Mouse (Mus musculus): Measurements from ENCODE around the gene Tomm7. TPM values are rescaled to one million over a fixed set of nuclear protein-coding genes. Genes with fewer than 3 reads are reported as not detected.
"Not testable (repeated sequence)": the region's sequence is repeated elsewhere in the genome, so short reads cannot be mapped to it uniquely, and the experiment has no call there.

Tomm7 gene
- polyA plus RNA-seq, 1 experiment from 2014 or later, result 147 TPM

DNA sequence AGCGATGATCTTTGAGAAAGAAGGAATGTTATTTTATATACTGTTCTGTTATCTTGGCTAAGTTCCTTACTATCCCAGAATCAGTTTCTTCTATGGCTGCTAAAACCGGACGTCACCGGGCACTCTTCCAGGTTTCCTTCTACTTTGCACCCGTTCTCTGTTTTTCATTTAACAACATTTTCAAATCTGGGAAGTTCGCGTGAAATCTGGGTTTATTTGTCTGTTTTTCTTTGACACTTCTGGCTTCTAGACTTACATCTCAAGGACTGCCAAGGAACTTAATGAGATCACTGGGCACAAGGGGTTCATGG is 525 bp upstream of the Tomm7 start:
- Histone ChIP-seq H3K27ac (replicated peaks) (peak overlapping the region; percentile 85), H3K4me1 (peaks cover 17% of the 10 kb centered on the region), H3K9me3 (no peaks in the 10 kb centered on the region), H3K36me3 (replicated peaks) (peaks cover 24% of the 10 kb centered on the region), H3K4me3 (peak overlapping the region; percentile 81), H3K27me3 (replicated peaks; ENCODE audit: low read depth, poor library complexity, severe bottlenecking) (no peaks in the 10 kb centered on the region)
- DNase-seq (ENCODE audit: low spot score), result no peak
- WGBS, result 47% methylated on average over 7 of the region's 7 CpGs

DNA sequence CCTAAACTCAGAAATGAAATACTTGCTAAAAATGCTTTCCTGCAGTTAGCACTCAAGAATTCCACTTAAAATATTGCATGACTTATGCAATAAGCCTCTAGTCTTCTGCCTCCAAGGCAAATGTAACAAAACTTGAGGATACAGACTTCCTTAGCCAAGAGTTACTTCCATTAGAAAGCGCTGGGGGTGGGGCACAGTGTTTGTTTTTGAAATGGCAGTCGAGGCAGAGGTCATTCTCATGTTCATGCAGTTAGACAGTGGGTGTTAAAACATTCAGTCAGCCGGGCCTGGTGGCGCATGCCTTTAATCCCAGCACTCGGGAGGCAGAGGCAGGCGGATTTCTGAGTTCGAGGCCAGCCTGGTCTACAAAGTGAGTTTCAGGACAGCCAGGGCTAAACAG is 5.8 kb downstream of the Tomm7 start:
- DNase-seq (ENCODE audit: low spot score), result no peak
- no peaks in the 10 kb centered on the region for H3K27me3 ChIP-seq (replicated peaks; ENCODE audit: low read depth, poor library complexity, severe bottlenecking)
- peaks cover 44% of the 10 kb centered on the region for H3K36me3 ChIP-seq (replicated peaks)
- no peaks in the 10 kb centered on the region for H3K9me3 ChIP-seq
- no peak overlapping the region for H3K4me3 ChIP-seq
- 90% methylated on average over 7 of the region's 7 CpGs for WGBS
- no peak overlapping the region for H3K27ac ChIP-seq (replicated peaks)
- peaks cover 11% of the 10 kb centered on the region for H3K4me1 ChIP-seq

GRCm38 (mm10) chr5:23835691-23836090 is 8.3 kb downstream of the Tomm7 start:
- 78% methylated on average over 1 of the region's 1 CpGs for WGBS

DNA sequence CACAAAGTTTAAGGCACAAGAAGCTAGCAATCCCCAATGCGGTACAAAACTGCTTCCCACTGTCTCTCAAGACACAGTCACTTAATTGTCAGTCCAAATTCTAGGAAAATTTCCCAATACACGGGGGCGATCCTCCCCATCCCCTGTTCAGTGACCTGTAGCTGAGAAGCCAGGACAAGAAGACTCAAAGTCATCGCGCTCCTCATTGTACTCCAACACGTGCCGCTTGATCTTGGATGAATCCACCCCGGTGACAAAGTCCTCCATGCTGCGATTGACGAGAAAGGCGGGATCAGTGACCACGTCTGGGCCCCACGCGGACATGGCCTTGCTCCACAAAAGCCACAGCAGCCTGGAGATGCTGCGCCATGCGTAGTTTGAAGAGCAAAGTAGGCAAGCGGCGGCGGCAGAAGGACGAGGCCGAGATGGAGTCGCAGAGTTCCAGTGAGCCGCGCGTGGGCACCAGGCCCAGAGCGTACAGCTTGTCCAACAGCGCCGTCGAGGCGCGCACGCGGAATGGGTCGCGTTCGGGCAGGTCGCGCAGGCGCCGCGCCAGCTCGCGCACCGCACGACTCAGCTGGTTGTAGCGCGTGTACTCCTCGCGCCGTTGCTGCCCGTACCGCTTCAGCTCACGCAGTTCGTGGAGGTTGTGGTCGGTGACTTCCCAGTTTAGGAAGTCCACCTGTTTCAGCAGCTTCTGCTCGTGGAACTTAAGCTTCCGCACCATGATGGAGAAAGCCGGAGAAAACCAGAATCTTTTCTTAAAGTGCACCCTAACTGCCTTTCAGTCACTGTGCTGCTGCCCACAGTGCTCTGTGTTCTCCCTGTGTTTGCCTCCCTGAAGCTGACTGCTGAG is 12.8 kb downstream of the Tomm7 start:
- Histone ChIP-seq H3K4me1 (0 out of 2 replicates have a peak, but pooled peaks cover 4% of the 10 kb centered on the region), H3K4me3 (peak overlapping the region; percentile 32; the same call in 1 of the 2 replicates), H3K36me3 (replicated peaks) (no peaks in the 10 kb centered on the region), H3K27ac (replicated peaks) (no peak overlapping the region), H3K27me3 (replicated peaks; ENCODE audit: low read depth, poor library complexity, severe bottlenecking) (peaks cover 29% of the 10 kb centered on the region), H3K9me3 (no peaks in the 10 kb centered on the region)
- WGBS, result 43% methylated on average over 58 of the region's 58 CpGs
- peak; percentile 25 for DNase-seq (ENCODE audit: low spot score)

More at GRCm38 (mm10) chr5:23835691-23836090, 8.3 kb downstream of the Tomm7 start:
- Histone ChIP-seq H3K27me3 (replicated peaks; ENCODE audit: low read depth, poor library complexity, severe bottlenecking) (peaks cover 17% of the 10 kb centered on the region), H3K36me3 (replicated peaks) (peaks cover 33% of the 10 kb centered on the region)
- H3K27ac ChIP-seq (replicated peaks); H3K9me3 ChIP-seq; H3K4me1 ChIP-seq; H3K4me3 ChIP-seq; DNase-seq (ENCODE audit: low spot score): not testable (repeated sequence)

DNA sequence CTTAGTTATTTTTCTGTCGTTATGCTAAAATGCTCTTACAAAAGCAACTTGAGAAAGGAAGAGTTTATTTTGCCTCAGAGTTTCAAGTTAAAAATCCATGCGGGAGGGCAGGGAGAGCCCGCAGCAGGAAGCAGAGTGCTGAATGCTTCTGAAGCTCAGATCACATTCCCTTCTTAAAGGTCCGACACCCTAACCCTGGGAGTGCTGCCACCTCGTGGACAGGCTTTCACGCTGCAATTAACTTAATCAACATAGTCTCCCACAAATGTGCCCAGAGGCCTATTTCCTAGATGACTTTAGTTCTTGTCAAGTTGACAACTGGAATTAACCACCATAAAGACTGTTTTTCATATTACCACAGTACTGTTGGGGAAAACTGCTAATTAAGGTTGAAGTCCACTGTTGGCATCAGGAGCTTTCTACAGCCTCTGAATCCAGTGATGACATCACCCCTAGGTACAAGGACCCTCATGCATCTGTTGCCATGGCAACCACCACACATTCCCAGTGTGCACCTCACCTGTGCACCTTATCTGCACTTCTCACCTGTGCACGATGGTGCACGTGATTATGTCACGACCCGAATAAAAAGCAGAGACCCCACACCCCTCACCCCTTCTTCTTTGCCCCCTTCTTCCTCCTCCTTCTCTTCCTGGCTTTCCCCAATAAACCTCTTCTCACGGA is 17.5 kb downstream of the Tomm7 start:
- WGBS, result 39% methylated on average over 11 of the region's 11 CpGs
- H3K4me1 ChIP-seq, result 0 out of 2 replicates have a peak, but pooled peaks cover 4% of the 10 kb centered on the region
- peaks cover 20% of the 10 kb centered on the region for H3K27me3 ChIP-seq (replicated peaks; ENCODE audit: low read depth, poor library complexity, severe bottlenecking)
- H3K9me3 ChIP-seq, result no peaks in the 10 kb centered on the region
- peaks cover under 1% of the 10 kb centered on the region; the same call in 1 of the 2 replicates for H3K36me3 ChIP-seq (replicated peaks)
- H3K4me3 ChIP-seq, result no peak overlapping the region
- no peak overlapping the region for H3K27ac ChIP-seq (replicated peaks)
- DNase-seq (ENCODE audit: low spot score), result peak; percentile 76

DNA sequence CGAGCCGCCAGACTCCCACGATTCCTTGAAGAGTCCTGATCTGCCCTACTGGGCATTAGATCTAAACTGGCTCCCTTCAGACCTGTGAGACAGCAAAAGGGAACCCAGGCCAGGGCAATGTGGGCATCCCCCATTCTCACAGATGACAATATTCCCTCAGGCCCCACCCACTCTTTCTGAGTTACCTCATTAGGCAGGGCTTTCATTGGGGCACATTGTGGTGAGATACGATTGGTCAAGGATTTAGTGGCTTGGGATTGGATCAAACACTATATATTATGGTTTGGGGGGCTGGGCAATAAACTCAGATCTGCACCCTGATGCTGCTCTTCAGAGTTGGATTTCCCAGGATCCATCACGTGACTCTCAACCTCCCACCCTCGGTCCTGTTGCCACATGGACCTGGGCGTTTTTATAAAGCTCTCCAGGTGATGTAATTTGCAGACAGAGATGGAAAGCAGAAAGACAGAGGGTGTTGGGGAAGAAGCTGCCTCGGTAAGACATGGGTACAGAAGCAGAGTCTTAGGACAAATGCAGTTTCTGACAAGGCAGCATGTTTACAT is 19.7 kb downstream of the Tomm7 start:
- Histone ChIP-seq H3K4me1 (no peaks in the 10 kb centered on the region), H3K36me3 (replicated peaks) (peaks cover 16% of the 10 kb centered on the region), H3K4me3 (no peak overlapping the region), H3K9me3 (no peaks in the 10 kb centered on the region), H3K27me3 (replicated peaks; ENCODE audit: low read depth, poor library complexity, severe bottlenecking) (no peaks in the 10 kb centered on the region), H3K27ac (replicated peaks) (no peak overlapping the region)
- DNase-seq (ENCODE audit: low spot score), result no peak
- WGBS, result 79% methylated on average over 8 of the region's 8 CpGs

- H3K4me3 ChIP-seq, result no peak overlapping the region
- H3K27me3 ChIP-seq (replicated peaks; ENCODE audit: low read depth, poor library complexity, severe bottlenecking), result no peaks in the 10 kb centered on the region
- no peak for DNase-seq (ENCODE audit: low spot score)
- WGBS, result 78% methylated on average over 11 of the region's 11 CpGs
- H3K36me3 ChIP-seq (replicated peaks), result peaks cover 35% of the 10 kb centered on the region
- H3K27ac ChIP-seq (replicated peaks), result no peak overlapping the region
- H3K9me3 ChIP-seq, result no peaks in the 10 kb centered on the region
- no peaks in the 10 kb centered on the region for H3K4me1 ChIP-seq
Measured at GRCm38 (mm10) chr5:23822306-23822705, 21.7 kb downstream of the Tomm7 start.

GRCm38 (mm10) chr5:23816681-23817080 is 27.3 kb downstream of the Tomm7 start:
- Histone ChIP-seq H3K4me3 (no peak overlapping the region), H3K9me3 (peaks cover 14% of the 10 kb centered on the region), H3K27me3 (replicated peaks; ENCODE audit: low read depth, poor library complexity, severe bottlenecking) (no peaks in the 10 kb centered on the region), H3K36me3 (replicated peaks) (peaks cover 88% of the 10 kb centered on the region), H3K4me1 (no peaks in the 10 kb centered on the region), H3K27ac (replicated peaks) (no peak overlapping the region)
- DNase-seq (ENCODE audit: low spot score), result no peak
- WGBS, result 94% methylated on average over 15 of the region's 15 CpGs

DNA sequence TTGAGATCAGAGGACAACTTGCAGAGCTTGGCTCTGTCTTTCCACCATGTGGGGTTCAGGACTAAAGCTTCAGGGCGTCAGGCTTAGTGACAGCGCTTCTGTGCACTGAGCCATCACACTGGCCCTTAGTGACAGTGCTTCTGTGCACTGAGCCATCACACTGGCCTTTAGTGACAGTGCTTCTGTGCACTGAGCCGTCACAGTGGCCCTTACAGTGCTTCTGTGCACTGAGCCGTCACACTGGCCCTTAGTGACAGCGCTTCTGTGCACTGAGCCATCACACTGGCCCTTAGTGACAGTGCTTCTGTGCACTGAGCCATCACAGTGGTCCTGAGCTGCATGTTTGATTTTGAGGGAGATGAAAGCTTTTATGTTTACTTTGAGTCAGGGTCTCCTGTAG is 29.1 kb downstream of the Tomm7 start:
- Histone ChIP-seq H3K36me3 (replicated peaks) (peaks cover 97% of the 10 kb centered on the region), H3K4me3 (no peak overlapping the region), H3K9me3 (peaks cover 14% of the 10 kb centered on the region), H3K4me1 (no peaks in the 10 kb centered on the region), H3K27ac (replicated peaks) (no peak overlapping the region), H3K27me3 (replicated peaks; ENCODE audit: low read depth, poor library complexity, severe bottlenecking) (no peaks in the 10 kb centered on the region)
- WGBS, result 81% methylated on average over 5 of the region's 5 CpGs
- DNase-seq (ENCODE audit: low spot score), result no peak

GRCm38 (mm10) chr5:23792726-23793125 is 51.2 kb downstream of the Tomm7 start:
- DNase-seq (ENCODE audit: low spot score), result no peak
- no peaks in the 10 kb centered on the region for H3K27me3 ChIP-seq (replicated peaks; ENCODE audit: low read depth, poor library complexity, severe bottlenecking)
- peaks cover 8% of the 10 kb centered on the region for H3K4me1 ChIP-seq
- no peak overlapping the region for H3K27ac ChIP-seq (replicated peaks)
- H3K9me3 ChIP-seq, result no peaks in the 10 kb centered on the region
- H3K36me3 ChIP-seq (replicated peaks), result peaks cover 61% of the 10 kb centered on the region
- no peak overlapping the region for H3K4me3 ChIP-seq
- 92% methylated on average over 2 of the region's 2 CpGs for WGBS

DNA sequence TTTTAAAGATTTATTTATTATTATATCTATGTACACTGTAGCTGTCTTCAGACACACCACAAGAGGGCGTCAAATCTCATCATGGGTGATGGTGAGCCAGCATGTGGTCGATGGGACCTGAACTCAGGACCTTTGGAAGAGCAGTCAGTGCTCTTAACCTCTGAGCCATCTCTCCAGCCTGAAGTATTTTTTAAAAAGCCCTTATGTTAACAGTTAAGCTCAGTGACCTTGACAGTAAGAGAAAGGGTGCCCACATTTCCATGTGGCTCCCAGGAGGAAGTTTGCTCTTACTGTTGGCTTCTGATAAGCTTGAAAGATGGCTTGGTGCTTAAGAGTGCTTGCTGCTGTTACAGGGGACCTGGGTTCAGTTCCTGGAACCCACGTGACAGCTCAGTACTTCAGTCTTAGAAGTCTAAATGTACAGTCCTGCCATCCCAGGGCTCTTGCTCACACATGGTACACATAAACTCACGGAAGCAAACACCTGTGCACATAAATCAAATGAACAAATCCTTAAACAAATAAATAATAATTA is 54.8 kb downstream of the Tomm7 start:
- WGBS, result 85% methylated on average over 4 of the region's 4 CpGs
- Histone ChIP-seq H3K9me3 (no peaks in the 10 kb centered on the region), H3K36me3 (replicated peaks) (peaks cover 29% of the 10 kb centered on the region), H3K4me3 (peak overlapping the region; percentile 93; the same call in 1 of the 2 replicates), H3K27me3 (replicated peaks; ENCODE audit: low read depth, poor library complexity, severe bottlenecking) (no peaks in the 10 kb centered on the region), H3K4me1 (peaks cover 8% of the 10 kb centered on the region), H3K27ac (replicated peaks) (no peak overlapping the region)
- DNase-seq (ENCODE audit: low spot score), result no peak
